Mouse (Mus musculus) spleen, adult 18-20 months (tissue): ENCODE results near the gene Asic3.

Experiments used
- DNase-seq, 2 experiments: peaks; one replicate each; pipeline ENCODE4 v3.0.0; 2022; ENCODE audit warnings: mixed read lengths in 2 of 2

Asic3 gene

DNA sequence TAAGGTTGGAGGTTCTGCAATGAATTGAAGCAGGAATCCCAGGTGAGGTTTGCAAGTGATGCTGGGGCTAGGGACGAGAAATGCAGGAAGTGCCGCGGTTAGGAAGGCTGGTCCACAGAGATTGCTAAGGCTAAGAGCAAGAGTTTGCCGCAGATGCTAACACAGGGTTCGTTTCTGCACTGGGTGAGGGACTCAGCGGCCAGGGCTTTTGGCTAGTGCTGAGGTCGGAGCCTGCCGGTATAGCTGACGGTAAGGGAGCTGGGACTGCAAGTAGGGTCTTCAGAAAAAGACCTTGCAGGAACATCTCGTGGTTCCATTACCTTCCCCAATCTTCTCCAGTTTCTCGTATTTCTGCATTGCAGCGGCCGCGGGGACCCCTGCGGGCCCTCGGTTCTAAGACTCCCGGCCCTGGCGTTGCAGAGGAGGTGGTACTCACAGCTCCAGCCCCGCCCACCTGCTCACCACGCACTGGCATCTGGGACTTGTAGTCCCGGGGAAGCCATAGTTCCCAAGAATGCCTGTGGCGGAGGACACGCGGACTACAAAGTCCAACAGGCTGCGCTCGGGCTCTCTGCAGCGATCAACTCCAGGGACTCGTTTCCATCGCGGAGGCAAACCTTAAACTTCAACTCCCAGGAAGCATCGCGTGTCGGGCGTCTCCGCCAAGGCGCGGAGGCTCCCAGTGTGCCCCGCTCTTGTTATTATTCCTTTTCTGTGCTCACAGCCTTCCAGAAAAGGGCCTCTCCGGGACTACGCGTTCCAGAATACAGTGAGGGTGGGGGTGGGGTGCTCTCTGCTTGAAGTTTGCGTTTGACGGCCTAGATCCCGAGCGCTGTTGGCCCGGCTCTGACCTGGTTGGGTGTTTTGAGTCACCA, 10.2 kb downstream of the Asic3 start, which contains the start of the genes Cdk5 and Slc4a2:
Gene Cdk5, minus strand, starts transcription at position 402 of the 875 bp plus-strand sequence.
Gene Slc4a2, plus strand, starts transcription at position 709 of the 875 bp plus-strand sequence.
- DNase-seq: peak; percentile 95 to 96

DNA sequence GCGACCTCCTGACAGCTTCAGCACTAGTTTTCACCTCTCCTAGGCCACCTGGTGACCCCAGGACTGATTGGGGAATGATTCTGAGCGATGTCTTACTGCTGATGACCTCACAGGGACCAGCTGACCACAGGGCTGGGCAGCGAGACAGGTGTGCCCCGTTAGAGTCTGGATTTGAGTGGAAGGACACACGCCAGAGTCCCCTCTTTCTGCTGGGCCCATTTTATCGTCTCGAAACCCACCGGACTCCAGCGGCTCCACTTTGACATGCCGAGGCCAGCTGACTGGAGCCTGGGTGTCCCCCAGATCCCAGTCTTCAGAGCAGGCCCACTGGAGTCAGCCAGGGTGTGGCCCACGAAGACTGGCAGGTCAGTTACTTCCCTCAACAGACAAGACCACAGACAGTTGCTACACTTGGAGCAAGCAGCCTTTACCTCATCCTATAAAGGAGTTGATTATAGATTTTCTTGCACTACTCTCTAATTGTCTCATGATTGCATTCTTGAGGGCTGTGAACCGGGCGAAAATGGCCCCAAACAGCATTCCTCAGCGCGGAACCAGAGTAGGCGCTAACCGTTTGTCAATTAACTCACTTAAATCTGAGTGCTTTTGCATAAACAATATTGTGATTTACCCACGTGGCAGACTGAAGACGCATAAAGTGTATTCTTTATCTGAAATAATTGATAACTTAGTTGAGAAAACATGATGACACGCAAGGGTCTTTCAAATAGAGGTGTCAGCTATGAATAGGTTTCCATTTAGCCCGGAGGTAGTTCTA, 11.0 kb downstream of the Asic3 start:
- no peak for DNase-seq

DNA sequence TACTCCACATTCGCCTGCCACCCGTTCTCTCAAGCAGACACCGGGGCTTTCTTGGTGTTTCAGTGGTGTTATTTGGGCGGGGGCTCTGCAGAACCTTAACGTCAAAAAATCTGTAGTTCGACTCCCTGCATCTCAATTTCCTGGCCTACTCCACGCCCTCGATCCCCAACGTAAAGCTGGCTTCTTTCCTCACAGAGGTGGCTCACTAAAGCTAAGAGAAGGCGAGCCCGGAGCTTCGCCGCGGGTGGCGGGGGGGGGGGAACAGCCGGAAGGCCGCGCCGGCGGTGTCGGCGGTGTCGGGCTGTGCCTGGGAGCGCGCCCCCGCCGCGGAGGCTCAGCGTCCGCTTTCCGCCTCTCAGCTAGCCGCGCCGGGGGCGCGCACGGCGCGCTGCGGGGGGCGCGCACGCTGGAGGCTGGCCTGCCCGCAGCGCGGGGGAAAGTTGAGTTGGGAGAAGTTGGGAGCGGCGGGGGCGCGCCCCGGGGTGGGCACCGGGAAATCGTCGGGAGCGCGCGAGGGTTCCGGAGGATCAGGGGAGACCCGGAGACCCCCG, 11.7 kb downstream of the Asic3 start:
- DNase-seq: peak; percentile 74 to 83

DNA sequence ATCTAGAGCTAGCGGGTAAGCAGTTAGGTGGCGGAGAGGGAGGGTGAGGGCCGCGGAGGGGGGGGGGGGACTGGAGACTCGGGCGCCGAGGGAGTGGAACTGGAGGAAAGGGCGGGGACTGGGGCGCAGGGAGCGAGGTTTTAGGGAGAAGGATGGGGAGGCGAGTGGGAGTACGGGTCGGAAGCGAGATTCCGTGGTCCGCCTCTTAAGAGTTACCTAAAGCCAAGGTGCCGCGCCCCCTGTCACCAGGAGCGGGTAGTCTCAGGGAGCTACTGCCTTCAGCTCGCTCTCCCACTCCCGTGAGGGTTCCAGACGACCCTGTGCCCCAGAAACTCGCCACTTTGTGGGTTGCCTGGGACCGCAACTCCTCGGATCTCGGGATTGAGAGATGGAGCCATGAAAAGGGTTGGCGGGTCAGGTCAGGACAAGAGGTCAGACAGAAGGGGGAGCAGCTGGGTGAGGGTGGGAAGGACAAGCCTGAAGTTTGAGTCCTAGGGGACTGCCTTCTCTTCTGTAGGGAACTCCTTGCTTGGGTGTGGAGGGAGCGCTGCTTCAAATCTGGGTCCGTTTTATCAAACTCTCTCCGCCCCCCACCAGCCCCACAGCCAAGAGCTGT, 12.3 kb downstream of the Asic3 start:
- peak; percentile 51 to 70 for DNase-seq

DNA sequence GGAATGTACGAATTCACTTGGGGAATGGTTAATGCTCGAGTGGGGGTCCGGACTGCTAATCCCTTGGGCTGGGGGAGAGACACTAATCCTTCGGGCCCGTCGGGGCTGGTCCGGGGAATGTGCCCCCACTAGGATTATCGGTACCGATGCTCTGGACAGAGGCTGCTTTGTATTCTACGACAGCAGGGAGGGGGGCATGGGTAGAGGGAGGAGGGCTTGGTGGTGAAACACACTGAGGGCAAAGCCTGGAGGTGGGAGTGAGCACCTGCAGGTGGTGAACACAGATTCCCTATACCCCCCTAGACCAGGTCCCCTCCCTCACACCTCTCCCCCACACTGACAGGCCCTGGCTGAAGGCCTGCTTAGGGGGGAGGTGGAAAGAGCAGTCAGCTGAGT, 12.8 kb downstream of the Asic3 start:
- no peak for DNase-seq

DNA sequence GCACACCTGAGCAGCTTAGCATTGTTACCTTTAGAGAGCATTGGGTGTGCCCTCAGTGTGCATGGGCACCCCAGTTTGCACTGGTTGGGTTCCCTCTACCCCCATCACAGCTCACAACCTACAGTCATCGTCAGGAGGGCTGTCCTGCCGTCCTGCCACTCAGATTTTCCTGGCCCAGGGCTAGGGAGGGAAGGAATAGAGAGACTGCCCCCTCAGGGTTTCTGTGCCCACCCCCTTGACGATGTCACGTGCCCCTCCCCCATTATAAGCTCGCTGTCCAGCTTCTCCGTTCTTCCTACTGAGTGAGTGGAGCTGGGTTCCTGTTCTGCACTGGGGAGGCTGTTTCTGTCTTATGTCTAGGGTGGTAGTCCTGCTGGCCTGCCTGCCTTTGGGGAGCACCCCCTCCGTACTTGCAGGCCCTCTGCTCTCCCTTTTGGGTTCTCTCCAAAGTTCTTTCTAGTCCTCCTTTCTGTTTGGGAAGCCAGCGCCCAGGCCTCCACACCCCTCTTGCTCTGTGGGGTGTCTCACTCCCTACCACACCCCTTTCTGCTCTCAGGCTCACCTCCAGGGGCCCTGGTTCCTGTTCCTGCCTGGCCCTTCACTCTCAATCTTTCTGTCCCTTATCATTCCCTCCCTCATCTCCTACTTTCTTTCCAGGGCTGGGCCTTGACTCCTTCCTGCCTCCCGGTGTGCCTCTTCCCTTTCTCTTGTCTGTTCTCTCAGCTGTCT, 13.5 kb downstream of the Asic3 start:
- no peak for DNase-seq

DNA sequence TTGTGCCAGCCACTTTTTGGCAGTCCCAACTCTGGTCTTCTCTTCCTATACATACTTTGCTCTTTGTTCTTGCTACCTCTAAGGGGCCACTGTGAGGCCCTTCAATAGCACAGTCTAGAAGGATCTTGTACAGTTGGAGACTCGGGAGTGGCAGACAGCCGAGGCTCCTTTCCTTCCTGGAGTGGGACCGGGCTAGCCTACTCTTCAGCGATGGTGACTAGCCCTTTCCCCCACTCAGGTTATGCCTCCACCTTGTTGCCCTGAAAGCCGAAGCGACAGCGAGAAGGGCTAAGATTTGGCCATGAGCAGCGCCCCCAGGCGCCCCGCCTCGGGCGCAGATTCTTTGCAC, 14.1 kb downstream of the Asic3 start:
- no peak for DNase-seq

DNA sequence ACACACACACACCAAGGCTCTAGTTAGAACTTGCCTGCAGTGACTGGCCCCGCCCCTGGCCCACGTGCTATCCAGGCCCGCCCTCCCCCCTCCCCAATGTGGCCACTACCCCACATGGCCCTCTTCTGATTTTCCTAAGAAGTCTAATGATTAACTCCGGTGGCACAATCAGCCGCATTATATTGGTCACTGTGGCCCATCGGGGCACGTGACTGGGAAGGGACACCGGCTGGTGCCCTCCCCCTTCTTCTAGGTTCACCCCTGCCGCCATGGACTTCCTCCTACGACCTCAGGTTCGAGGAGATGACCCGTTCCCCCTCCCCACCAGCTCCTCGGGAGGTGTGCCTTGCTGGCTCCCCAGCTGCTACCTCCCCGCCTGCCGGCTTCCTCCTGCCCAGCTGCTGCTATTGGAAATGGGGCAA, 14.8 kb downstream of the Asic3 start:
- DNase-seq: no peak

DNA sequence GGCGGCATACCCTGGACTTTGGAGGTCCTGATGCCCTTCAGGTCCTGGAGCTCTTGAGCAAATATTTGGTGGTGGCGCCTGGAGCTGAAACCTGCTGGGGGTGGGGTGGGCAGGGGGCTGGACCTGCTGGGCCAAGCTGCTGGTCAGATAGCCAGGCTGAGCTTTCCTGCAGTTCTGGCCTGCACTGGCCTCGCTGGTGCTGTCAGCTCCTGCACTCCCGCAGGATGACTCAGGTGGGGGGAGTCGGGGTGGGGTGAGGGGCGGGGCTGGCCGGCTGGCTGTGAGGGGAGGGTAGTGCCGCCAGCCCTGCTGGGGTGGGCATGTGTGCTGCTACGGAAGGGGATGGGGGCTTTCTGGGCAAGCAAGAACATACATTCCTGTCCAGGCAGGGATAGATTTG, 15.4 kb downstream of the Asic3 start:
- DNase-seq: no peak

DNA sequence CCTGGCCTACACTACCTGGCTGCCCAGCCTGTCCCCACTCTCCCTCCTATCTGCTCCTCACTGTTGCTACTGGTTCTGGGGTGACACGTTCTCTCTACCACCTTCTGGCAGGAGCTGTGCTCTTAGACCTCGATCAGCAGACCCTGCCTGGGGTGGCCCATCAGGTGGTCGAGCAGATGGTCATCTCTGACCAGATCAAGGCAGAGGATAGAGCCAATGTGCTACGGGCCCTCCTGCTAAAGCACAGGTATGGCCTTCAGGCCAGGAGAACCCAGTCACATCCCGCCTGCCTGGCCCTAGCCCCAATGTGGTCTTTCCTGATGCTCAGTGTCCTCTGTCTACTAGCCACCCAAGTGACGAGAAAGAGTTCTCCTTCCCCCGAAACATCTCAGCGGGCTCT, 20.8 kb downstream of the Asic3 start:
- no peak for DNase-seq

DNA sequence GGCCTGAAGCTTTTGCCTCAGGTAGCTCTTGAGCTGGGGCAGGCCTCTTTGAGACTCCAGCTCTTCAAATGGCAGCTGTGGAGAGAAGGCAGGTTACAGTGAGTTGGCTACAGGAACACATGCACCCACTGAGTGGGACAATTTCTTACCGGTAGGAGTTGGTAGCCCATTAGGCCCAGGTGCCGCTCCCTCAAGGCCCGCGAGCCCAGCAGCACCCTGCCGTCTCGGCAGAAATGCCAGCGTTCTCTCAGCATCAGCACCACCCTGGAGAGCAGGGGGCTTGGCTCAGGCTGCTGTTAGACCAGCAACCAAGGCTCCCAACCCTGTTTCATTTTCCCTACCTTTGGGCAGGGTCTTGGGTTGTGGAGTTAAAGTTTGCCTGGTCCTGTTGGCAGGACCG, 28.0 kb downstream of the Asic3 start:
- DNase-seq: no peak

DNA sequence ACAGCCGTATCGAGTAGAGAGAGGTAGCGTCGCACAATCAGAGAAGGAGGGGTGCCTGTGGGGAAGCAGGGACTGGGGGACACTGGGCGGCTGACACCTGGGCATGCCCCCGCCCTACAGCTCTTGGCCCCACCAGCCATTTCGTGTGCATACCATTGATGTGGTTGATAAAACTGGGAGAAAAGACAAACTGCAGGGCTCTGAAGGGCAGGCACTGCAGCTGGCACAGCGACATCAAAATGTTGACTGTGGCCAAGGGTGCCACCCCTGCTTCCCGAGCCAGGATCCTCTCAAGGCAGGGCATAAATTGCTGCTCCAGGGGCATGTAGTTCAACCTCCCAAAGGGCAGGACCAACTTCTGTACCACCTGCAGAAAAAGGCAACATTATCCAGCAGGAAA, 28.8 kb downstream of the Asic3 start:
- DNase-seq: no peak

DNA sequence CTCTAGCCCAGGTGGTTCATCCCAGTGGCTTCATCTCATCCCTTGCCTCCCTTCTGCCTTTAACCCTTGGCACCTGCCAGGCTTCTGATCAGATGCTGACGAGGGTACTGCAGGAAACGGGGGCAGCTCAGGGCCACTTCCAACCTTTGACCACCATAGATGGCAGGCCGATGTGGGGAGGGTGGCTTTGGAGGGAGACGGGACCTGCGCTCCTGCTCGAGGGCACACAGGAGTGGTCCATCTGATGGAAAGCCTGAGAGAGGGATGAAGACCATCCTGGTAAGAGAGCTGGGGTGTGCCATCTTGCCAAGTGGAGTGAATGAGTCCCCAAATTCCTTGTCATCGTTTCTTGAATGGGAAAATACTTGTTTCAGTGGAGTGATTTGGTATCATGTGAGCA, 30.0 kb downstream of the Asic3 start:
- DNase-seq: no peak

DNA sequence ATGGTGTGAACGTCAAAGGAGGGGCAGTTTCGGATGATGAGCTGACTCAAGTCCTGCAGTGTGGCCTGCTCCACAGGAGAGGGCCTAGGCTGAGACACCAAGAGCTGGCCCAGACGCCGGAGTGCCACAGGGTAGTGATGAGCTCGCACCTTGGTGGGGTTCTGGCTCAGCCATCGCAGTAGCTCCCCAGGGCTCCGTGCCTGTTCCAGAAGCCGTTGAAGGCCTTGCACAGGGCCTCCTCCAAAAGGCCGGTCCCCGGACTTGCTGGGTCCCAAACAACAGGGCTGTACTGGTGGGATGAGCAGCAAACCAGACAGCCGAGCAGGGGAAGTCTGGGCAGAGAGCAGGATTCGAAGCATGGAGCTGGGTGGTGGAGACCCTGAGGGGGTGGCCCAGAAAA, 30.7 kb downstream of the Asic3 start:
- DNase-seq: no peak

DNA sequence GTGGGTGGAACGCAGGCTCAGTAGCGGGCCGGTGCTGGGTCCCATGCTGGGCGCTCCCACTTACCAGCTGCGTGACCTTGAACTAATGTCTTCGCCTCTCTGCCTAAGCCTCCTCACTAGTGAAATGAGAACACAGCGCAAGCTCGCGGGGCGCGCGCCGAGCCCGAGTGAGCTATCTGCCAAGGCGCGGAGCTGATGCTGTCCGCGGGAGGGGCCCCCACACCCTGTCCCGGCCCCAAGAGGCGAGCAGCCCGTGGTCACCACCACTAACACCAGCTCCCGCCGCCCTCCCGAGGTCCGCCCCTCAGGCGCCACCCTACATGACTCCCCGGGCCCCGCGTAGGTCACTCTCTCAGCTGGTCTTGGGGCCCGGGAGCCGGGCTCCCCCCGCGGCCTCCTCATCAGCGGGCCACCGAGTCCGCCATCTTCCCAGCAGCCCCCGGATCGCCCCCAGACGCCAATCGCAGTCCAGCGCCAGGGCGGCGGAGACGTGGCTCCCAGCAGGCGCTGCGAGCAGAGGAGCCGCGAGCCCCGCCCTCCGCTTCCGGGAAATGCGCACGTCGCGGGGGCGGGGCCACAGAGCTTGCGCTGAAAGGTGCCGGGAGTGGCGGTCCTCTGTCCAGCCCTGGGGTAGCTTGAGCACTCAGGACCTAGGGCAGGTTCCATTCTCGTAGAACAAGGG, 31.7 kb downstream of the Asic3 start, which contains the start of gene Fastk:
Gene Fastk, minus strand, starts transcription at position 542 of the 682 bp plus-strand sequence.
- DNase-seq: peak; percentile 86 to 95

DNA sequence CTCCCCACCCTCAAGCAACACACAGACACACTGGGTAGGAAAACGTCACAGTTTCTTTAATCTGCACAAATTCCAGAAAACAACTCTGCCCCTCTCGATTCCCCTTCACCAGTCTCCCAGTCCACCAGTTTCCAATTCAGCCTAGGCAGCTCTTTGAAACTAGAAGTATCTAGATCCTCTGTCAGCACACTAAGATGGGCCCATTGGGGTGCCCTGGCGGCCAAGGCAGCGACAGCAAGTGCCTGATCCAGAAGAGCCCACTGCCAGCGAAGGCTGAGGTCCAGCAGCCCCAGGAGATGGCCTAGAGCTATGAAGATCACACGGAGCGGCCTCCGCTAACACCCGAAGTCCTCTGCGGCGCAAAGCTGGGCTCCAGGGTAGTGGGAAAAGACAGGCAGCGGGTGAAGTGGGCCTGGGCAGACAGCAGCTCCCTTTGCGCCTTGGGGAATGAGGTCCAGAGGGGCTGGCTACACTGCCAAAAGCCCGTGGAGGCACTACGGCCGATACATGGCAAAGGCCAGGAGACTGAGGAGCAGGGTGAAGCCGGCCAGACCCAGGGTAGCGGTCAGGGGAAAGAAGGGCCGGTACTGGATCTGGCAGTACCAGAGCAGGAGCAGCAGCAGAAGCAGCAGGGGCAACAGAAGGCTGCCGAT, 32.4 kb downstream of the Asic3 start:
- no peak for DNase-seq

DNA sequence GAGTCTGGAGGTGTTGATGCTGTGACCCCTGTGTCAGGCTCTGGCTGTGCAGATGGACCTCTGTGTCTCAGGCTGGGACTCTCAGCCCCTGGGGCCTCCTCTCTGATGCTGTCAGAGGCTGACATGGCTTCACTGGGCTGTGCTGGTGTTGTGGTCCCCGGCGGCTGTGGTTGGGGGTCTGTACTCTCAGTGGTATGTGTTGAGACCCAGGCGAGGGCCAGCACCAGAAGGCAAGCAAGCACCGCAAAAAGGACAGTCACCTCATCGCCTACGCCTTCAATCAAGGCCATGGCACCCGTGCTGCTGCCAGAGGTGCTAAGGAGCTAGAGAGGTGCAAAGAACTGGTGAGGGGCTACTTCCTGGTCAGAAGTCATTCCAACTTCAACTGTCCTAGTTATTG, 33.4 kb downstream of the Asic3 start:
- DNase-seq: no peak

DNA sequence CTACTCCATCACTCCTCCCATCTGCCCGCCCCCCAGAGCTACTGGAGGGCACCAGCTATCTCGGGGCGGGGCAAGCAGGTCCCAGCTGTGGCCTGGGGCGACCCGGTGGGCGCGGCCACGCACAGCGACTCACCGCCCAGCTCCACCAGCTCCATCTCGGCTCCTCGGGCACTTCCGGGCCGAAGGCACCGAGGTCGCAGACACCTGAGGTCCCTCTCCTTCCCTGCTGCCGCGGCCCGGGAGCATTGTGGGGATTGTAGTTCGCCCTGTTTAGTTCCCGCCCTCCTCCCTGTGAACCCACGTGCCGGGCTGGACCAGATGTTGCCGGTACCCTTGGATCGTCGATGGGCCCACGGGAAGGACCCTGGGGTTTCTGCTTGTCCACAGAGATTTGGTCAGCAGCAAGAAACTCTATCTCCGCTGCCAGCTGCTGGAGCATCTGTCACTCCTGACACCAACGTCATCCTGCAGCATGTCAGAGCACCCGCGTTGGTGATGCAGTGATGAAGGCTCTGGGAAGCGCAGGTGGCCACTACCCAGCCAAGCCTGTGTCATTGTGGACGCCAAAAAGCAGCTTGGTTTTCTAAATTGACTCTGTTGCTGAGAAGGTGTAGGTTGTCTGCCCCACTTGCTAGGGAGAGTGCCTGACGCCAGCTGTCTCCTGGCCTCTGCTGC, 34.6 kb downstream of the Asic3 start, which contains the start of gene Tmub1:
Gene Tmub1, minus strand, starts transcription at position 231 of the 675 bp plus-strand sequence.
- DNase-seq: peak; percentile 81 to 82

DNA sequence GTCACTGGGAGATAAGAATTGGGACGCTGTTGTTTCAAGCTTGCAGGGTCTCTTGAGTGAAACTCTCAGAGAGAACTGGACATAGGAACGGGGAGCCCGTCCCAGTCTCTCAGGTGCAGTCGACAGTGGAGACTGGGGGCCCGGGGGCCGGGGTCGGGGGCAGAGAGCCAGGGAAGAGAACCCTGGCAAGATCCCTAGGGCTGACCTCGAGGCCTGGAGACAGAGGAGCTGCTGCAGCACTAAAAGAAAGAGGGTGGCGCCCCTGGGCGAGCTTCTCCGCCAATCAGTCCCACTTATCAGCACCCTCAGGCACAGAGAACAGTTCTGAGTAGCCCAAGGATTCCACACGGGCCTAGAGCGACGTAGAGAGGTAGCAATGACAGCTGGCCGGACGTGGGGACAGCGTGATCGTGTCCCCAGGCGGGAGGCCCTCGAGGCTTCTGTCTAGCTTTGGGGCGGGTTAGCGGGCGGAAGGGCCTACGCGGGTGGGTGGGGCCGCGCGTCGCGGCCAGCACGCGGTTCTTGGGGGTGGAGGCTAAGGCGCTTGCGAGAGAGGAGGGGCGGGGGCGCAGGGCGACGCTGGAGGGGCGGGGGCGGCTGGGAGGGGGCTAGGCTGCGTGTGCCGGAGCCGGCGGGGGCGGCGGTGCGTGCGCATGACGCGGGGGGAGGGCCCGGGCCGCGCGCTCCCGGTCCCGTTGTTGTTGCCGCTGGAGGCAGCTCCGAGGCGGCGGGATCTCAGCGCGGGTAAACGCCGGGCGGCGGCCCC, 38.3 kb downstream of the Asic3 start:
- peak; percentile 72 to 78 for DNase-seq
